Mouse (Mus musculus) megakaryocyte progenitor cell, adult 5-6 weeks (primary cell): ENCODE results near the gene Frrs1. TPM values are rescaled to one million over a fixed set of nuclear protein-coding genes. Genes with fewer than 3 reads are reported as not detected.

ENCODE experiments used
- ATAC-seq: replicated peaks from 2 replicates; pipeline ENCODE4 v1.8.0; 2016; ENCODE audit warnings: mild to moderate bottlenecking, moderate TSS enrichment, inconsistent platforms; ENCODE audit not compliant: poor library complexity
- total RNA-seq, 2 experiments: library from RNA; stranded (forward) in 1 of 2; stranded (reverse) in 1 of 2; fragments of 157-497, 149-512 nt in 1 of 2; fragments of 200-1000 nt in 1 of 2; gene quantifications; 2 replicates each; pipeline versions ENCODE4 v1.2.3 to v1.2.4; 2015 to 2017

Gene Frrs1
- total RNA-seq, 2 experiments from 2014 or later, result 50.4 to 73.1 TPM

- ATAC-seq, result 0 out of 2 replicates have a peak, but pooled peaks have one; percentile 10
Measured at GRCm38 (mm10) chr3:116846084-116846483, 13.2 kb upstream of the Frrs1 start.

- ATAC-seq, result no peak
Measured at GRCm38 (mm10) chr3:116848099-116848498, 11.2 kb upstream of the Frrs1 start.

- peak; percentile 35; the same call in 1 of the 2 replicates for ATAC-seq
Measured at GRCm38 (mm10) chr3:116848936-116849335, 10.3 kb upstream of the Frrs1 start.

GRCm38 (mm10) chr3:116850376-116850775 is 8.9 kb upstream of the Frrs1 start:
- ATAC-seq, result no peak

- ATAC-seq, result no peak
Measured at GRCm38 (mm10) chr3:116852421-116852820, 6.8 kb upstream of the Frrs1 start.

GRCm38 (mm10) chr3:116857611-116858010 is 1.7 kb upstream of the Frrs1 start:
- peak; percentile 58 for ATAC-seq

- no peak for ATAC-seq
Measured at GRCm38 (mm10) chr3:116859752-116860151, 488 bp downstream of the Frrs1 start.

- peak; percentile 21; the same call in 1 of the 2 replicates for ATAC-seq
Measured at GRCm38 (mm10) chr3:116860333-116861222, 1.3 kb downstream of the Frrs1 start.

- ATAC-seq, result no peak
Measured at GRCm38 (mm10) chr3:116861223-116861539, 1.9 kb downstream of the Frrs1 start.

GRCm38 (mm10) chr3:116861540-116862067 is 2.3 kb downstream of the Frrs1 start:
- ATAC-seq, result peak; percentile 44

GRCm38 (mm10) chr3:116862621-116863020 is 3.4 kb downstream of the Frrs1 start:
- ATAC-seq, result no peak

GRCm38 (mm10) chr3:116864421-116864820 is 5.2 kb downstream of the Frrs1 start:
- no peak for ATAC-seq

GRCm38 (mm10) chr3:116865199-116865636 is 6.0 kb downstream of the Frrs1 start:
- ATAC-seq, result peak; percentile 41

- ATAC-seq, result no peak
Measured at GRCm38 (mm10) chr3:116870372-116870771, 11.1 kb downstream of the Frrs1 start.

GRCm38 (mm10) chr3:116882221-116882960 is 23.1 kb downstream of the Frrs1 start:
- no peak for ATAC-seq

GRCm38 (mm10) chr3:116884941-116885340 is 25.7 kb downstream of the Frrs1 start:
- ATAC-seq, result no peak

- no peak for ATAC-seq
Measured at GRCm38 (mm10) chr3:116889358-116889757, 30.1 kb downstream of the Frrs1 start.

GRCm38 (mm10) chr3:116890576-116890975 is 31.3 kb downstream of the Frrs1 start:
- no peak for ATAC-seq

GRCm38 (mm10) chr3:116891436-116892205 is 32.4 kb downstream of the Frrs1 start:
- ATAC-seq, result no peak

- no peak for ATAC-seq
Measured at GRCm38 (mm10) chr3:116892206-116892563, 32.9 kb downstream of the Frrs1 start.

- ATAC-seq, result peak; percentile 90
Measured at GRCm38 (mm10) chr3:116892872-116893271, 33.6 kb downstream of the Frrs1 start.
